Mouse (Mus musculus): ENCODE results near the gene Orai2. TPM values are rescaled to one million over a fixed set of nuclear protein-coding genes. Genes with fewer than 3 reads are reported as not detected.

Gene Orai2
- polyA plus RNA-seq, 1 experiment from 2014 or later, result 7.4 TPM

- WGBS, result 7% methylated on average over 41 of the region's 41 CpGs
- no peaks in the 10 kb centered on the region; the same call in 1 of the 2 replicates for H3K27me3 ChIP-seq (replicated peaks; ENCODE audit: control insufficient read depth, insufficient read depth, low read length)
- no peak overlapping the region for H3K27ac ChIP-seq (ENCODE audit: low read depth, low read length)
These were observed 68.3 kb downstream of the Orai2 start for GRCm38 (mm10) chr5:136102099-136102820.

DNA sequence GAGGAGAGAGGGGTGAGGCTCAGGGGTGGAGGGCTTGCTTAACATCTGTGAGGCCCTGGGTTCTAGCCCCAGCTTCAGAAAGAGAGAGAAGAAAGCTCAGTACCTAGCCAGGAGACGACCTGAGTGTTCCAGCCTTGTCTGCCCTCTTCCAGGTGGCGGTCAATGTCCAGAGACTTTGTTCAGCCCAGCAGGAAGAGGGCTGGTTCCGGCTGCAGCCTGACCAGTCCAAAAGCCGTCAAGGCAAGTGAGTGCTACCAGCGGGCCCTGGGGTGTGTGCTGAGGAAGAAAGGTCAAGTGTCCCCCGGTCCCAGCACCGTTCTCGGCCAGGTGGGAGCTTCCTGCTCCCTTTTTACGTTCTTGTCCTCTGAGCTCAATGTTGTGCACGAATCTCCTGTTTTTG lies 72.0 kb downstream of the Orai2 start:
- no peak for ATAC-seq (replicated peaks; ENCODE audit: low FRiP score)

More at GRCm38 (mm10) chr5:136102099-136102820, 68.3 kb downstream of the Orai2 start:
- Histone ChIP-seq H3K4me1 (replicated peaks; ENCODE audit: control insufficient read depth, insufficient read depth, low read length) (peaks cover 4% of the 10 kb centered on the region), H3K36me3 (ENCODE audit: control insufficient read depth, insufficient read depth, low read length) (no peaks in the 10 kb centered on the region), H3K9ac (ENCODE audit: low read depth, low read length) (peak overlapping the region; percentile 62), H3K4me3 (ENCODE audit: low read depth, low read length) (peak overlapping the region; percentile 42), H3K9me3 (ENCODE audit: control insufficient read depth, low read length) (no peaks in the 10 kb centered on the region), H3K4me2 (peak overlapping the region; percentile 83)
- ATAC-seq (replicated peaks; ENCODE audit: low FRiP score) (peak; percentile 81), DNase-seq (ENCODE audit: low spot score) (peak; percentile 81)

More for the DNA sequence above, 72.0 kb downstream of the Orai2 start:
- no peak for DNase-seq (ENCODE audit: low spot score)
- WGBS, result 78% methylated on average over 10 of the region's 10 CpGs
- Histone ChIP-seq H3K4me3 (ENCODE audit: low read depth, low read length) (no peak overlapping the region), H3K27ac (ENCODE audit: low read depth, low read length) (no peak overlapping the region), H3K4me2 (no peak overlapping the region), H3K4me1 (replicated peaks; ENCODE audit: control insufficient read depth, insufficient read depth, low read length) (peaks cover 4% of the 10 kb centered on the region), H3K36me3 (ENCODE audit: control insufficient read depth, insufficient read depth, low read length) (no peaks in the 10 kb centered on the region), H3K9ac (ENCODE audit: low read depth, low read length) (no peak overlapping the region), H3K27me3 (replicated peaks; ENCODE audit: control insufficient read depth, insufficient read depth, low read length) (no peaks in the 10 kb centered on the region; the same call in 1 of the 2 replicates), H3K9me3 (ENCODE audit: control insufficient read depth, low read length) (no peaks in the 10 kb centered on the region)

Small RNA genes within 50 kb of the gene (microRNA-seq; reads per million reads assigned to microRNA genes)
- not detected for gene Mir7035 (ENCODE audit: borderline number of aligned reads)

Other genes with a start within 250 kb of the Orai2 start
- 97.3 and 99.8 TPM in 2 replicates for gene Ywhag, start 236.1 kb downstream of the Orai2 start, polyA plus RNA-seq (2014; fragmentation: Nextera tagmentation; extraction: Ambion mirVana)
- 3.0 and 3.1 TPM in 2 replicates for gene Ssc4d, start 196.2 kb downstream of the Orai2 start, polyA plus RNA-seq (2014; fragmentation: Nextera tagmentation; extraction: Ambion mirVana)
- not detected in 2 replicates for gene Zp3, start 190.6 kb downstream of the Orai2 start, polyA plus RNA-seq (2014; fragmentation: Nextera tagmentation; extraction: Ambion mirVana)
- gene Dtx2, start 175.9 kb downstream of the Orai2 start, polyA plus RNA-seq (2014; fragmentation: Nextera tagmentation; extraction: Ambion mirVana), result 20.0 and 20.3 TPM in 2 replicates
- gene Upk3b, start 132.2 kb downstream of the Orai2 start, polyA plus RNA-seq (2014; fragmentation: Nextera tagmentation; extraction: Ambion mirVana), result 15.2 and 16.6 TPM in 2 replicates
- 0.78 and 0.97 TPM in 2 replicates for gene Upk3bl, start 116.2 kb downstream of the Orai2 start, polyA plus RNA-seq (2014; fragmentation: Nextera tagmentation; extraction: Ambion mirVana)
- gene Rasa4, start 86.8 kb downstream of the Orai2 start, polyA plus RNA-seq (2014; fragmentation: Nextera tagmentation; extraction: Ambion mirVana), result 1.7 TPM in 2 replicates
- gene Polr2j, start 54.1 kb downstream of the Orai2 start, polyA plus RNA-seq (2014; fragmentation: Nextera tagmentation; extraction: Ambion mirVana), result 253 and 261 TPM in 2 replicates
- 69.0 and 70.3 TPM in 2 replicates for gene Lrwd1, start 34.6 kb downstream of the Orai2 start, polyA plus RNA-seq (2014; fragmentation: Nextera tagmentation; extraction: Ambion mirVana)
- gene Alkbh4, start 34.6 kb downstream of the Orai2 start, polyA plus RNA-seq (2014; fragmentation: Nextera tagmentation; extraction: Ambion mirVana), result 20.3 and 24.9 TPM in 2 replicates
- 59.9 and 65.5 TPM in 2 replicates for gene Prkrip1, start 28.2 kb upstream of the Orai2 start, polyA plus RNA-seq (2014; fragmentation: Nextera tagmentation; extraction: Ambion mirVana)
- 3.4 and 4.6 TPM in 2 replicates for gene Sh2b2, start 75.8 kb upstream of the Orai2 start, polyA plus RNA-seq (2014; fragmentation: Nextera tagmentation; extraction: Ambion mirVana)